Mouse (Mus musculus): ENCODE measurements around the gene Gm5416. TPM values are rescaled to one million over a fixed set of nuclear protein-coding genes. Genes with fewer than 3 reads are reported as not detected.

Gene Gm5416
- not detected for polyA plus RNA-seq (2014; fragmentation: Illumina TruSeq; extraction: RNeasy Lipid Tissue Mini Kit (QIAGEN cat#74804); ENCODE audit: low read depth, low replicate concordance)

DNA sequence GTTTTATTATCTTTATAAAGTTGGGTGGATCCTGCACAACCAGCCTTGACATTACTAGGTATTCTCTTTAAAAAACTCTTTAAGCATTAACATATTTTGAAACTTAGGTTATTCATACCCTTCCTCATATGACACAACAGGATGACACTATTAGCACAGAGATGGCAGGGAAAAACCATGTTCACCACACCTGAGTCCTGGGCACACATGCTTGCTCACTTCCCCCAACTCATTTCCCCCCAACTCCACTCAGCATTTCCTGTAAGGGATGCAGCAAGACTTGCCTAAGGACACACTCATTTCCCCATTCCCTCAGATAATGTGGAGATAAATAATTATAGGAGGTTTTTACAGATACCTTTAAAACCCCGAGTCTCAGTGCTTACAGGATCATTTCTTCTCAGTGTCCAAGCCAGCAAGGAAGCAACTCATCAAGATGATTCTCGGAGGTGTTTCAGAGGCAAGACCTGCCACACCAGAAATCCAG lies at the start of gene Gm5416:
Gm5416 (plus strand) TSS at position 437 of the 487 bp plus-strand sequence.

DNA sequence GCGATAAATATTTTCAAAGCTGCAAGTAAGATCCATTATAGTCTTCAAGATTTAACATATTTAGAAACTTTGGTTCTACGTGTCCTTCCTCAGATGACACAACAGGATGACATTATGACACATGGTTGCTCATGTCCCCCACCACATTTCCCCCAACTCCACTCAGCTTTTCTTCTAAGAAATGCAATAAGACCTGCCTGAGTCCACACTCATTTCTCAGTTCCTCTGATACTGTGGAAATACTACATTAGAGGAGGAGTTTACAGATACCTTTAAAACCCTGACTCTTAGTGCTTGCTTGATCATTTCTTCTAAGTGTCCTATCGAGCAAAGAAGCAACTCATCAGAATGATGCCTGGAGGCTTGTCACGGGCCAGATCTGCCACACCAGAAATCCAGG lies 26.3 kb upstream of the Gm5416 start, which contains the start of gene Gm5483:
Gm5483 (plus strand) TSS at position 301 of the 400 bp plus-strand sequence.

DNA sequence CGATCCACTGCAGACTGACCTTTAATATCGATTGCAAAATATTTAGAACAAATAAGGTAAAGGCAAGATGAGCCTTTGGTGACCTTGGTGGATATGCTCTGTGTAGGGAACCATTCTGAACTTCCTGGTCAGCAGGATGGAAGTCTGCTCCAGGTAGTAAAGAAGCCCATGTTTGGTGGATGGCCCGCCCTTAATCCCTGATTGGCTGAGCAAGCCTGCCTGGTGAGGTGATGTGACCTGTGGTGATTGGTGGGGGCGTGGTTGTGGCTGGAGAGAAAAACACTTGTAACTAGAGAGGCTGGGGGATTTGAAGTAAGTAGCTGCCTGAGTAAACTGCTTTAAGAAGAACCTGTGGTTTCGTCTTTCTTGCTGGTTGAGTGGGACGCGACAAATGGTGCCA lies 11.0 kb downstream of the Gm5416 start, which contains the start of gene 2010005H15Rik:
2010005H15Rik (plus strand) TSS at position 301 of the 400 bp plus-strand sequence.

Other genes with a start within 250 kb of the Gm5416 start
- gene Kpna1, start 231.7 kb upstream of the Gm5416 start, polyA plus RNA-seq (2014; fragmentation: Illumina TruSeq; extraction: RNeasy Lipid Tissue Mini Kit (QIAGEN cat#74804); ENCODE audit: low read depth, low replicate concordance), result 72.4 TPM
- gene Wdr5b, start 169.2 kb upstream of the Gm5416 start, polyA plus RNA-seq (2014; fragmentation: Illumina TruSeq; extraction: RNeasy Lipid Tissue Mini Kit (QIAGEN cat#74804); ENCODE audit: low read depth, low replicate concordance), result 8.0 TPM
- gene Fam162a, start 138.8 kb upstream of the Gm5416 start, polyA plus RNA-seq (2014; fragmentation: Illumina TruSeq; extraction: RNeasy Lipid Tissue Mini Kit (QIAGEN cat#74804); ENCODE audit: low read depth, low replicate concordance), result 120 TPM
- 186 TPM for gene Ccdc58, start 138.7 kb upstream of the Gm5416 start, polyA plus RNA-seq (2014; fragmentation: Illumina TruSeq; extraction: RNeasy Lipid Tissue Mini Kit (QIAGEN cat#74804); ENCODE audit: low read depth, low replicate concordance)
- gene Csta1, start 79.2 kb upstream of the Gm5416 start, polyA plus RNA-seq (2014; fragmentation: Illumina TruSeq; extraction: RNeasy Lipid Tissue Mini Kit (QIAGEN cat#74804); ENCODE audit: low read depth, low replicate concordance), result not detected
- not detected for gene Stfa2l1, start 53.6 kb upstream of the Gm5416 start, polyA plus RNA-seq (2014; fragmentation: Illumina TruSeq; extraction: RNeasy Lipid Tissue Mini Kit (QIAGEN cat#74804); ENCODE audit: low read depth, low replicate concordance)
- gene Gm5483, start 26.2 kb upstream of the Gm5416 start, polyA plus RNA-seq (2014; fragmentation: Illumina TruSeq; extraction: RNeasy Lipid Tissue Mini Kit (QIAGEN cat#74804); ENCODE audit: low read depth, low replicate concordance), result not detected
- gene 2010005H15Rik, start 11.1 kb downstream of the Gm5416 start, polyA plus RNA-seq (2014; fragmentation: Illumina TruSeq; extraction: RNeasy Lipid Tissue Mini Kit (QIAGEN cat#74804); ENCODE audit: low read depth, low replicate concordance), result not detected
- not detected for gene Stfa1, start 66.5 kb downstream of the Gm5416 start, polyA plus RNA-seq (2014; fragmentation: Illumina TruSeq; extraction: RNeasy Lipid Tissue Mini Kit (QIAGEN cat#74804); ENCODE audit: low read depth, low replicate concordance)
- not detected for gene BC117090, start 123.9 kb downstream of the Gm5416 start, polyA plus RNA-seq (2014; fragmentation: Illumina TruSeq; extraction: RNeasy Lipid Tissue Mini Kit (QIAGEN cat#74804); ENCODE audit: low read depth, low replicate concordance)
- gene BC100530, start 157.3 kb downstream of the Gm5416 start, polyA plus RNA-seq (2014; fragmentation: Illumina TruSeq; extraction: RNeasy Lipid Tissue Mini Kit (QIAGEN cat#74804); ENCODE audit: low read depth, low replicate concordance), result not detected
- not detected for gene Stfa2, start 198.1 kb downstream of the Gm5416 start, polyA plus RNA-seq (2014; fragmentation: Illumina TruSeq; extraction: RNeasy Lipid Tissue Mini Kit (QIAGEN cat#74804); ENCODE audit: low read depth, low replicate concordance)
- not detected for gene Stfa3, start 245.0 kb downstream of the Gm5416 start, polyA plus RNA-seq (2014; fragmentation: Illumina TruSeq; extraction: RNeasy Lipid Tissue Mini Kit (QIAGEN cat#74804); ENCODE audit: low read depth, low replicate concordance)